Mouse (Mus musculus): ENCODE measurements around the gene Unc5a. TPM values are rescaled to one million over a fixed set of nuclear protein-coding genes. Genes with fewer than 3 reads are reported as not detected.

The Unc5a gene
- polyA plus RNA-seq, 1 experiment from 2014 or later: 2.4 TPM

DNA sequence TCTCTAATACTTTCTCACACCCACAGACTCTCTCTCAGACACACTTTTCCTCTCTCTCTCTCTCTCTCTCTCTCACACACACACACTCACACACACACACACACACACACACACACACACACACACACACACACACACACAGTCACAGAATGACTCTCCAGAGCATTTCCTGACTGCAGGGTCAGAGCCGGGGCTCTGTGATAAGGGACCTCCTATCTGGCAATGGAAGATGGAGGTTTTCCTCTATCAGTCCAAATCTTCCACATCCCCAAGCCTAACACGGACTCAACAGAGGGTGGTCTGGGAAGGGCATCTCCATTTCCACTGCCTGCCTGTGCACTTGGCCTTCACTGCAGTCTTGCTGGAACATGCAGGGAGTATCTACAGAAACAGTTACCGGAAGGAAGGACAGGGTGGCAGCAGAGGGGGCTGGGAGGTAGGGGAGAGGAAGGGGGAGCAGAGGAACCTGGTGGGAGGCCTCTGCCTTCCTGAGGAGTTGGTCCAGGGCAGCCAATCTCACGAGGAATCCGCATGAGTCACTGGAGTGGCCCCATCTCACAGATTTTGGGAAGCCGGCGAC lies 39.1 kb downstream of the Unc5a start:
- Histone ChIP-seq H3K36me3 (replicated peaks) (no peaks in the 10 kb centered on the region), H3K27ac (0 out of 2 replicates have a peak overlapping the region, but pooled peaks have one; percentile 11), H3K9me3 (no peaks in the 10 kb centered on the region), H3K4me1 (peaks cover 51% of the 10 kb centered on the region), H3K27me3 (ENCODE audit: poor library complexity, severe bottlenecking) (peaks cover 96% of the 10 kb centered on the region), H3K4me3 (no peak overlapping the region)
- no peak for DNase-seq (ENCODE audit: extremely low spot score, low spot score)
- WGBS: 54% methylated on average over 7 of the region's 7 CpGs

- WGBS: 89% methylated on average over 7 of the region's 7 CpGs
Measured at GRCm38 (mm10) chr13:54992215-54992614, 43.0 kb downstream of the Unc5a start.

DNA sequence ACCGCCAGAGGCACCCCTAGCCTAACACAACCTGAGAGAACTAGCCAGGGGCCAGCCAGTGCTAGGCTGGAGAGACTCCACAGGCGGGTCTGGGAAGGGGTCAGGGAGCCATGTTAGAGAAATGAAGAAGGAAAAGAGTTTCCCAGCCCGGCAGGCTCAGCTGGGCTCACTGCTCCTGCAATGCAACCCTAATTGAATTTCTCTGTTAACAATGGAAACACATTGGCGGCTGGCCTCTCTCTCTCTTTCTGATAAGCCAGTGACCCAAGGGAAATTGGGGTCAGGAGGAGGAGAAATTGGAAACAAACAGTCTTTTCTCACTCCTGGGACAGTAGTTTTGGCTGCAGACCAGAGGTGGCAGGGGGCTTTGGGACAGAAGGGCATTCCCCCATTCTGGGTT lies 45.4 kb downstream of the Unc5a start:
- Histone ChIP-seq H3K4me1 (peaks cover 83% of the 10 kb centered on the region), H3K27me3 (ENCODE audit: poor library complexity, severe bottlenecking) (peaks cover 92% of the 10 kb centered on the region), H3K36me3 (replicated peaks) (no peaks in the 10 kb centered on the region), H3K9me3 (no peaks in the 10 kb centered on the region), H3K4me3 (peak overlapping the region; percentile 23), H3K27ac (peak overlapping the region; percentile 85)
- peak; percentile 69 for DNase-seq (ENCODE audit: extremely low spot score, low spot score)
- 2% methylated on average over 4 of the region's 4 CpGs for WGBS

More at GRCm38 (mm10) chr13:54992215-54992614, 43.0 kb downstream of the Unc5a start:
- Histone ChIP-seq H3K27me3 (ENCODE audit: poor library complexity, severe bottlenecking) (peaks cover 90% of the 10 kb centered on the region), H3K27ac (peak overlapping the region; percentile 69), H3K4me1 (peaks cover 90% of the 10 kb centered on the region), H3K4me3 (no peak overlapping the region), H3K9me3 (no peaks in the 10 kb centered on the region), H3K36me3 (replicated peaks) (no peaks in the 10 kb centered on the region)
- DNase-seq (ENCODE audit: extremely low spot score, low spot score): no peak

DNA sequence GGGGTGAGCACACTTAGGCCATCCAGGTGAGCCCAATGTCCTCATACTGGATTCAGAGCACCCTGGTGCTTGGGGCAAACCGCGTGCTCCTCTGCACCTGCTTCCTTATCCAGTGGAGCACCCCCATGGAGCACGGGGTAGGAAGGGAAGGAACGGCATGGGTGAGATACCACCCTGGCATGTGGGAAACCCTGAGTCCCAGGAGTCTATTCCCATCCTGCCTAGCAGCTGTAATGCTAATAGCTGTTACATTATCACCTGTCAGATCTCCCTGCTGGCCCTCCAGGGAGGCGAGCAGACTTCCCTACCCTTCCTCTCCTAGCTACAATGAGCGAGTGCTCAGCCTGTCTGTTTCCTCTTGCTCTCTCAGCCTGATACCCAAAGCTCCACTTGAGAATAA lies 46.0 kb downstream of the Unc5a start:
- H3K36me3 ChIP-seq (replicated peaks): 0 out of 2 replicates have a peak, but pooled peaks cover 3% of the 10 kb centered on the region
- 54% methylated on average over 6 of the region's 6 CpGs for whole genome bisulfite sequencing
- H3K27me3 ChIP-seq (ENCODE audit: poor library complexity, severe bottlenecking): peaks cover 92% of the 10 kb centered on the region

DNA sequence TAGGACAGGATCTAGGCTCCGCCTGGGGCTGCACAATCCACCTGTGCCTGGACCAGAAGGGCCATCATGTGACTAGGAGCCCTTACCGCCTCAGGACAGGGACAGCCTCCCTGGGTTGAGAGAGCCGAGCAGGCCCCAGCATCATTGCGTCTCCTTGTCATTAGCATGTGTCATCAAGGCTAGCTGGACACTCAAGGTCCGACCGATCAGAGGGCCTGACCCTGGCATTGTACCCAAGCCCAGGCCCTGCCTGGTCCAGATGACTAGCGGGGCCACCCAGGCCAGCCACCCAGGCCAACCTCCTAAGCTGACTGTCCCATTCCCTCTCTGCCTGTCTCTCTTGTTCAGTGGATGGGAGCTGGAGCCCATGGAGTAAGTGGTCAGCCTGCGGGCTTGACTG lies 48.4 kb downstream of the Unc5a start:
- Histone ChIP-seq H3K27ac (peak overlapping the region; percentile 3), H3K4me1 (peaks cover 69% of the 10 kb centered on the region), H3K27me3 (ENCODE audit: poor library complexity, severe bottlenecking) (peaks cover 93% of the 10 kb centered on the region), H3K36me3 (replicated peaks) (0 out of 2 replicates have a peak, but pooled peaks cover 3% of the 10 kb centered on the region), H3K9me3 (no peaks in the 10 kb centered on the region), H3K4me3 (no peak overlapping the region)
- WGBS: 88% methylated on average over 8 of the region's 8 CpGs
- DNase-seq (ENCODE audit: extremely low spot score, low spot score): no peak

More for the DNA sequence above, 46.0 kb downstream of the Unc5a start:
- H3K27ac ChIP-seq: peak overlapping the region; percentile 85
- no peaks in the 10 kb centered on the region for H3K9me3 ChIP-seq
- peak overlapping the region; percentile 23; the same call in 1 of the 2 replicates for H3K4me3 ChIP-seq
- peaks cover 77% of the 10 kb centered on the region for H3K4me1 ChIP-seq
- no peak for DNase-seq (ENCODE audit: extremely low spot score, low spot score)

- peaks cover 6% of the 10 kb centered on the region; the same call in 1 of the 2 replicates for H3K36me3 ChIP-seq (replicated peaks)
- H3K27ac ChIP-seq: no peak overlapping the region
- DNase-seq (ENCODE audit: extremely low spot score, low spot score): no peak
- 92% methylated on average over 10 of the region's 10 CpGs for WGBS
- H3K4me1 ChIP-seq: peaks cover 51% of the 10 kb centered on the region
- peaks cover 100% of the 10 kb centered on the region for H3K27me3 ChIP-seq (ENCODE audit: poor library complexity, severe bottlenecking)
- no peaks in the 10 kb centered on the region for H3K9me3 ChIP-seq
- no peak overlapping the region for H3K4me3 ChIP-seq
Measured at GRCm38 (mm10) chr13:55000433-55000832, 51.2 kb downstream of the Unc5a start.

DNA sequence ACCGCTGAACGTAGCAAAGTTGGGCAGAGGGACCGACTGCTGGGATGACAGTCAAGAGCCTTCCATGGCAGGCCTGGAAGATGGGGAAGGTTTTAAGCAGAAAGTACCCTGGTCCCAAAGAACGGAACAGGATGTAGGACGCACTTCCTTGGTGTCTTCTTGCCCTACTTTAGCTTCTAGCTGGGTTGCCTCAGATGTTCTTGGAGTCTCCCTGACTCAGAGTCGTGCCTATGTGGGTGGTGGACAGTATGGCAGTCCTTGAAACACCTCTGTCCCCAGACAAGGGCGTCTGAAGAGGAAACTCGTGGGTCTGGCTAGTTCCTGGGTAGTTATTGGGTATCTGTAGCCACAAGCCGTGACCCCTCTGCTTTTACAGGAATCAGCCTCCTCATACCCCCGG lies 52.9 kb downstream of the Unc5a start:
- Histone ChIP-seq H3K27ac (no peak overlapping the region), H3K27me3 (ENCODE audit: poor library complexity, severe bottlenecking) (peaks cover 100% of the 10 kb centered on the region), H3K9me3 (no peaks in the 10 kb centered on the region), H3K4me3 (no peak overlapping the region), H3K36me3 (replicated peaks) (peaks cover 6% of the 10 kb centered on the region; the same call in 1 of the 2 replicates), H3K4me1 (peaks cover 43% of the 10 kb centered on the region)
- no peak for DNase-seq (ENCODE audit: extremely low spot score, low spot score)
- 85% methylated on average over 10 of the region's 10 CpGs for WGBS

GRCm38 (mm10) chr13:55004646-55005045 lies 55.4 kb downstream of the Unc5a start:
- Histone ChIP-seq H3K4me3 (no peak overlapping the region), H3K36me3 (replicated peaks) (peaks cover 6% of the 10 kb centered on the region; the same call in 1 of the 2 replicates), H3K4me1 (peaks cover 46% of the 10 kb centered on the region), H3K27me3 (ENCODE audit: poor library complexity, severe bottlenecking) (peaks cover 85% of the 10 kb centered on the region), H3K27ac (no peak overlapping the region), H3K9me3 (no peaks in the 10 kb centered on the region)
- DNase-seq (ENCODE audit: extremely low spot score, low spot score): no peak
- WGBS: 68% methylated on average over 11 of the region's 11 CpGs

GRCm38 (mm10) chr13:55005691-55006414 lies 56.6 kb downstream of the Unc5a start:
- Histone ChIP-seq H3K27ac (no peak overlapping the region), H3K27me3 (ENCODE audit: poor library complexity, severe bottlenecking) (peaks cover 85% of the 10 kb centered on the region), H3K4me1 (peaks cover 43% of the 10 kb centered on the region), H3K4me3 (no peak overlapping the region), H3K36me3 (replicated peaks) (peaks cover 3% of the 10 kb centered on the region; the same call in 1 of the 2 replicates), H3K9me3 (no peaks in the 10 kb centered on the region)
- DNase-seq (ENCODE audit: extremely low spot score, low spot score): no peak
- WGBS: 83% methylated on average over 31 of the region's 31 CpGs

DNA sequence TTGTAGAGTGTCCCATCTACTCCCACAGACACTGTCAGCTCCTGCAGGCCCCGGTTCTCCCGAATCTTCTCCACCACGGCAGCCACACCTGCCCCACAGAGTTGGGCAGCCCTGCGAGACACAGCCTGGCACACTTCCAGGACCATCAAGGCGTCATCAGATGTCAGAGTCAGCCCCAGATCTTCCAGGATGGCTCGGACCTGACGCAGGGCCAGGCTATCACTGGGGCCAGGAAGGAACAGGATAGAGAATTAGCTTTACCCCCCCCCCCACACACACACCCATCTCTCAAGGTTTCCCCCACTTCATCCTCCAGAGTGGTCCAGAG lies 57.2 kb downstream of the Unc5a start:
- Histone ChIP-seq H3K36me3 (replicated peaks) (peaks cover 3% of the 10 kb centered on the region; the same call in 1 of the 2 replicates), H3K27me3 (ENCODE audit: poor library complexity, severe bottlenecking) (peaks cover 85% of the 10 kb centered on the region), H3K4me3 (no peak overlapping the region), H3K4me1 (peaks cover 40% of the 10 kb centered on the region), H3K27ac (no peak overlapping the region), H3K9me3 (no peaks in the 10 kb centered on the region)
- no peak for DNase-seq (ENCODE audit: extremely low spot score, low spot score)
- 96% methylated on average over 7 of the region's 7 CpGs for WGBS

- H3K4me1 ChIP-seq: peaks cover 56% of the 10 kb centered on the region
- DNase-seq (ENCODE audit: extremely low spot score, low spot score): peak; percentile 40
- 48% methylated on average over 6 of the region's 6 CpGs for WGBS
- no peaks in the 10 kb centered on the region for H3K9me3 ChIP-seq
- no peaks in the 10 kb centered on the region for H3K36me3 ChIP-seq (replicated peaks)
- no peak overlapping the region for H3K27ac ChIP-seq
- no peak overlapping the region for H3K4me3 ChIP-seq
- H3K27me3 ChIP-seq (ENCODE audit: poor library complexity, severe bottlenecking): peaks cover 85% of the 10 kb centered on the region
Measured at GRCm38 (mm10) chr13:55008589-55008988, 59.4 kb downstream of the Unc5a start.

DNA sequence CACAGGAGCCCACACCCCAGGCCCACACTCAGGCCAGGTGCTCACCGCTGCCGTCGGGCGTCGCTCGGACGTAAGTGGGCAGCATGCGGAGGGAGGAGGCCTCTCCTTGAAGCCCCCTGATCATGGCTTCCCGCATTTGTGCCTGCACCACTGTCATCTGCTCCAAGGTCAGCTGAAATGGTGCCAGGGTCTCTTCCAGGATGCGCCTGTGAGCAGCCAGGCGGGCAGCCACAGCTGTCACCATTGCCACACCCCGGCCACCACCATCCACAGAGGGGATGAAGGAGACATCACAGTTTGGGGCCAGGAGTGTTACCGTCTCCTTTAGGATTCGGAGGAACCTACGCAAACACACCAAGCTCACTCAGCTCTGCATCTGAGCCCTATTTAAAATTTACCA lies 61.9 kb downstream of the Unc5a start:
- DNase-seq (ENCODE audit: extremely low spot score, low spot score): no peak
- WGBS: 93% methylated on average over 15 of the region's 15 CpGs
- no peak overlapping the region for H3K4me3 ChIP-seq
- H3K27me3 ChIP-seq (ENCODE audit: poor library complexity, severe bottlenecking): peaks cover 74% of the 10 kb centered on the region
- no peaks in the 10 kb centered on the region for H3K9me3 ChIP-seq
- peaks cover 57% of the 10 kb centered on the region for H3K4me1 ChIP-seq
- no peaks in the 10 kb centered on the region for H3K36me3 ChIP-seq (replicated peaks)
- H3K27ac ChIP-seq: 0 out of 2 replicates have a peak overlapping the region, but pooled peaks have one; percentile 20

GRCm38 (mm10) chr13:55011981-55012478 lies 62.8 kb downstream of the Unc5a start:
- no peaks in the 10 kb centered on the region for H3K9me3 ChIP-seq
- peak overlapping the region; percentile 27 for H3K4me3 ChIP-seq
- no peaks in the 10 kb centered on the region for H3K36me3 ChIP-seq (replicated peaks)
- DNase-seq (ENCODE audit: extremely low spot score, low spot score): no peak
- H3K27ac ChIP-seq: peak overlapping the region; percentile 57
- peaks cover 62% of the 10 kb centered on the region for H3K4me1 ChIP-seq
- peaks cover 65% of the 10 kb centered on the region for H3K27me3 ChIP-seq (ENCODE audit: poor library complexity, severe bottlenecking)
- WGBS: 7% methylated on average over 14 of the region's 14 CpGs

Data from forebrain, embryonic 10.5 days (tissue).